Mouse (Mus musculus): ENCODE data around the gene Jag1.

The Jag1 gene

GRCm38 (mm10) chr2:137099211-137099734, 17.2 kb downstream of the Jag1 start:
- no peak for DNase-seq (ENCODE audit: low read depth, low spot score)

GRCm38 (mm10) chr2:137098269-137099035, 18.0 kb downstream of the Jag1 start:
- no peak for DNase-seq (ENCODE audit: low read depth, low spot score)

GRCm38 (mm10) chr2:137096981-137097460, 19.4 kb downstream of the Jag1 start:
- no peak for DNase-seq (ENCODE audit: low read depth, low spot score)

- DNase-seq (ENCODE audit: low read depth, low spot score) = no peak
These were observed 22.1 kb downstream of the Jag1 start for GRCm38 (mm10) chr2:137094301-137094700.

- DNase-seq (ENCODE audit: low read depth, low spot score) = no peak
These were observed 23.2 kb downstream of the Jag1 start for GRCm38 (mm10) chr2:137093298-137093630.

- DNase-seq (ENCODE audit: low read depth, low spot score) = no peak
These were observed 23.7 kb downstream of the Jag1 start for GRCm38 (mm10) chr2:137092523-137093297.

- DNase-seq (ENCODE audit: low read depth, low spot score) = no peak
These were observed 24.5 kb downstream of the Jag1 start for GRCm38 (mm10) chr2:137091766-137092522.

GRCm38 (mm10) chr2:137087705-137088104, 28.7 kb downstream of the Jag1 start:
- no peak for DNase-seq (ENCODE audit: low read depth, low spot score)

- no peak for DNase-seq (ENCODE audit: low read depth, low spot score)
These were observed 29.6 kb downstream of the Jag1 start for GRCm38 (mm10) chr2:137086621-137087395.

- DNase-seq (ENCODE audit: low read depth, low spot score) = no peak
These were observed 31.2 kb downstream of the Jag1 start for GRCm38 (mm10) chr2:137085257-137085656.

- DNase-seq (ENCODE audit: low read depth, low spot score) = no peak
These were observed 33.4 kb downstream of the Jag1 start for GRCm38 (mm10) chr2:137082896-137083620.

GRCm38 (mm10) chr2:137081001-137081400, 35.4 kb downstream of the Jag1 start:
- DNase-seq (ENCODE audit: low read depth, low spot score) = no peak

GRCm38 (mm10) chr2:137080468-137080867, 36.0 kb downstream of the Jag1 start:
- DNase-seq (ENCODE audit: low read depth, low spot score) = no peak

GRCm38 (mm10) chr2:137079721-137080320, 36.6 kb downstream of the Jag1 start:
- no peak for DNase-seq (ENCODE audit: low read depth, low spot score)

- DNase-seq (ENCODE audit: low read depth, low spot score) = no peak
These were observed 37.7 kb downstream of the Jag1 start for GRCm38 (mm10) chr2:137078771-137079170.

- no peak for DNase-seq (ENCODE audit: low read depth, low spot score)
These were observed 42.2 kb downstream of the Jag1 start for GRCm38 (mm10) chr2:137074313-137074620.

GRCm38 (mm10) chr2:137073473-137074312, 42.8 kb downstream of the Jag1 start:
- no peak for DNase-seq (ENCODE audit: low read depth, low spot score)

- no peak for DNase-seq (ENCODE audit: low read depth, low spot score)
These were observed 48.8 kb downstream of the Jag1 start for GRCm38 (mm10) chr2:137067479-137068110.

- DNase-seq (ENCODE audit: low read depth, low spot score) = no peak
These were observed 51.9 kb downstream of the Jag1 start for GRCm38 (mm10) chr2:137064513-137064912.

Data from embryo, embryonic 11.5 days (tissue).